Mouse (Mus musculus): ENCODE measurements around the gene Fam240a.

Fam240a gene

DNA sequence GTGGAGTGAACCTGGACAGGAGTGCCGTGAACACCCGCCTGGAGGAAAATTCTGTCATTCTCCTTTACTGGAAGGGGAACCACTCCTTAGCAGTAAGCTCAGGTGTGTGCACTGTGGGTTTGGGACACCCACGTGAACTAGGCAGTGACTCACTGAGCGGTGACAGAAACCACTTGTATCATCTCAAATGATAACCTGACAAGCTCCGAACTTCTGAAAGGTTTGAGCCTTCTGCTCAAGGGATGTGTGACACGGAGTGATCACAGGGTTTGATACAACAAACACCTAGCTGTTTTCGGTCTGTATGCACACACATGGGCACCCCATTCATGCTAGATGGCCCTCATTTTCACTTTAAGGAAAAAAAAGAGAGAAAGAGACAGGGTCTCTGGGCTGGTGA, at the start of gene Fam240a:
Fam240a (minus strand) TSS at position 76 of the 400 bp plus-strand sequence.
- DNase-seq: no peak

DNA sequence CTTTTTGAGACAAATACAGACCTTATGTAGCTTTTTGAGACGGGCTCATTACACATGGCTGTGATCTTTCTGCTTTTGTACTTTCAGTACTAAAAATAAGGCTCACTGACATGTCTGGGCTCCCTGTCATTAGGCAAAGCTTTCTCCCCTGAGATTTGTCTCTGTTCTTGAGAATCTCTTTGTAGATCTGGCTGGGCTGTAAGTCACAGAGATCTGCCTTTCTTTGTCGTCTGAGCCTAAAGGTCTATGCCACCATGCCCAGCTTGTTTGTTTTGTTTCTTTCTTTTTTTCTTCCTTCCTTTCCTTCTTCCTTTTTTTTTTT, 49.2 kb upstream of the Fam240a start:
- DNase-seq: no peak

DNA sequence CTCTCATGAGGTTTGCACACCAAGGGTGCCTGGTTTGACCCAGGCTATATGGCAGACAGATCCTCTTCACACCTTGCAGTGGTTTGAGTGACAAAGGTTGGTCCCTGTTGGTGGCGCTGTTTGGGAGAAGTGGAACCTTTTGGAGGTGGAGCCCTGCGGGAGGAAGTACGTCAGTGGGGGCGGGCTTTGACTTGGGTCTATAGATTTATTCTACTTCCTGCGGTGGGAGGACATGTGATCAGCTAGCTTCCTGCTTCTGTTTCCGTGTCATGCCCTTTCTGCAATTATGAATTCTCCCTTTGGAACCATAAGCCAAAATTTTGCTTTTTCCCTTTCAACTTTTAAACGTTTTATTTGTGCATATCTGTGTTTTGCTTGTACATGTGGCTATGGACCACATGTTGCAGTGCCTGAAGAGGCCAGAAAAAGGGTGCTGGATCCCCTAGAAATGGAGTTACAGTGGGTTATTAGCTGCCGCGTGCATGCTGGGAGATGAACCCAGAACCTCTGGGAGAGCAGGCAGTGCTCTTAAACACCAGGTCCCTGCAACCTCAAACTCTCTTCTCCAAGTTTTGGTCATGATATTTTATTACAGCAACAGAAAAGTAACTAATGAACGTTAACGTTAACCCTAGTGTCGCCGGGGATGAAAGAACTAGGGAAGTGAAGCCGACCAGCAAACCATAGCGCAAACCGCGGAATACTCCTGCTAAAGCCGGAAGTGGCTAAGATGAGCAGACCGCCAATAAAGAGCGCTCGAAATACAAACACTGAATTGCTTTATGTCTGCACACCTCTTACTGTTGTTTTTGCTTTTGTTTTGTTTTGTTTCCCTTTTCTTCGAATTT, 48.6 kb upstream of the Fam240a start:
- no peak for DNase-seq

DNA sequence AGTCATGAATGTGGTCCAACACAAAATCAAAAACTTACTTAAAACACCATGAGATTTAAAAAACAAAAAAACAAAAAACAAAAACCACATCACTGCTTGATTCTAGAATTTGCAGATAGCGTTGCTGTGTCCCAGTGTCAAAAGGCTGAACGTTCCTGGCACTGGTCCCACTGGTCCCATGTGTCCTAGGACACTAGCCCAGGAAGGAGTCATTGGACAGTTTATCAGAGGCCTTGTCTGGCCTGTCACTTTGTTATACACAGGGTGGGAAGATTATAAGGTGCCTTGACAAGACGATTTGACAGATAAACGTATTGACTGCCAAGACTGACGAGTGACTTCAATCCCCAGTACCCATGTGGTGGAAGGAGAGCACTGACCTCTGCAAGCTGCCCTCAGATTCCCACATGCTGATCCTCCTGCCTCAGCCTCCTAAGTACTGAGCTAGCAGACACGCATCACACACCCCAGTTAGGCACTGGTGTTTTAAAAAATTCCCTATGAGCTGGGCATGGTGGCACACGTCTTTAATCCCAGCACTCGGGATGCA, 47.0 kb upstream of the Fam240a start:
- no peak for DNase-seq

DNA sequence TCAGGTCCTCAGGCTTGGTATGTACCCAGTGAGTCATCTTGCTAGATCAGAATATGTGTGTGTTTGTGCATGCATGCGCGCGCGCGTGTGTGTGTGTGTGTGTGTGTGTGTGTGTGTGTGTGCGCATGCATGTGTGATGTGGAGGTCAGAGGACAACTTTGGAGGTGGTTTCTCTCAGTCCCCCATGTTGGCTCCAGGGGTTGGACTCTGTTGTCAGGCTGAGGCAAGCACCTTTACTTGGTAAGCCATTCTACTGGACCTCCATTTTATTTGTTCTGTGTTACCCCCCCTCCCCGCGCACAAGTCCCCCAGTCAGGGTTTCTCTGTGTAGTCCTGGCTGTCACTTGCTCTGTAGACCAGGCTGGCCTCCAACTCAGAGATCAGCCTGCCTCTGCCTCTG, 44.7 kb upstream of the Fam240a start:
- DNase-seq: no peak

DNA sequence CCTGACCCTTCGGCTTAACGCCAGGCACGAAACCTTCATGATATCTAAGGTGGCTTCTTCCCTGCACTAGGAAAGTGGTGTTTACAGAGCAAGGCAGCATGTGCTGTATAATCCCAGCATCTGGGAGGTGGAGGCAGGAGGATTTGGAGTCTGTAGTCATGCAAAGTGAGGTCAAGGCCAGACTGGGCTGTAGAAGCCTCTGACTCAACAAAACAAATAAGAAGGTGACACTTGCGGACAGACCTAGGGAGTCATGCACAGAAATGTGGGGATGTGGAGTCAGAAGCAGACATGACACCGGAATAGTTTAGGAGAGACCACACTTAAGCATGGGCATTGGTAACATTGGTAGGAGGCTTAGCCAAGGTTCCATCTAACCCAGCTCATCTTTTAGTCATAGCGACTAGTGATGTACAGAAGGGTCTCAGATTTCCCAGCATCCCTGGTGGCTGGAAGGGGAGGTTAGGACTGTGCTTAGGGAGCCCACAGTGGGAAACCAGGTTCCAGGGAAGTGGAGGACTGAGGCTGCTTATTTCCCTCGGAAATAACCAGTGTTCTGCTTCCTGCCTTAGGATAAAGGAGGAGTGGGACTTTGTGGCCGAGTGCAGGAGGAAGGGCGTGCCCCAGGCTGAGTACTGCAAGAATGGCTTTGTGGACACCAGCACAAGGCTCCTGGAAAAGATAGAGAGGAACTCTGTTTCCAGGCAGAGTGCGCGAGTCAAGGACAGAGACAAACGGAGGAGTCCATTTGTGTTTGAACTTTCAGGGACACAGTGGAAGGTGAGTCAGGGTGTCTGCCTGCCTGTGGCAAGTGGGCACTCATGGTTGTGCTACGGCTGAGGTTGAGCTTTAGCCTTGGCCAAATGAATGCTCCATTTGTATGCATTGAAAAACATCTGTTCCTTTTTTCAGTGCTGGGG, 43.8 kb upstream of the Fam240a start:
- no peak for DNase-seq

DNA sequence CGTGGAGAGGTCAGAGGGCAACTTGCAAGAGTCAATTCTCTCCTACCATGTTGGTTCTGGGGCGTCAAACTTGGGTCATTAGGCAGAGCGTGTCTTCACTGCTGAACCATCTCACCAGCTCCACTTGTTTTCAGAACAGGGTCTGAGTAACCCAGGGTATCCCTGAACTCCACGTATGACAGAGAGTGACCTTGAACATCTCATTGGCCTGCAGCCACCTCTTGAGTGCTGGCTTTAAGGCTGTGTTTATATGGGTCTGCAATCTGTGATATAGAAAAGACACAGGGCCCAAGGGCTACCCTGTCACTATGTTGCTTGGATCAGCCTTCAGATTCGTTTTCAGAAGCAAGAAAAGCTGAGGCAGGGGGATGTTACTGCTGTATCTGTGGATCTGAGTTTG, 43.0 kb upstream of the Fam240a start:
- DNase-seq: no peak

DNA sequence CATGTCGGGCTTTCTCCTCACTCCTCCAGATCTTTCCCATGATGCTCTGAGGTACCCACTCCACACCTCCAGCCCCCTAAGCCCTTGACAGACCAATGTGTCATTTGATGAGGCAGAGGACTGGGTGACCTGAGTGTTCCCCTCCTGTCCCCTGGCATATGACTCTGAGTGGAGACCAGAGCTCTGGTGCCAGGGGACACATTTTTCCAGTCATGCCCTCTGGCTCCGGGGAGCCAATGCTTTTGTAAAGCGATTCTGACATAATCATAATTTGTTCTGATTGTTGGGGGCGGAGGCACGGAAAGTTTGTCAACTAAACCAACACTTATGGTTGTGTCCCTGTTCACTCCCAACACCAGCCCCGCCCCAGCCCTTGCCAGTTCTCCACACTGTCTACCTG, 39.3 kb upstream of the Fam240a start:
- DNase-seq: no peak

DNA sequence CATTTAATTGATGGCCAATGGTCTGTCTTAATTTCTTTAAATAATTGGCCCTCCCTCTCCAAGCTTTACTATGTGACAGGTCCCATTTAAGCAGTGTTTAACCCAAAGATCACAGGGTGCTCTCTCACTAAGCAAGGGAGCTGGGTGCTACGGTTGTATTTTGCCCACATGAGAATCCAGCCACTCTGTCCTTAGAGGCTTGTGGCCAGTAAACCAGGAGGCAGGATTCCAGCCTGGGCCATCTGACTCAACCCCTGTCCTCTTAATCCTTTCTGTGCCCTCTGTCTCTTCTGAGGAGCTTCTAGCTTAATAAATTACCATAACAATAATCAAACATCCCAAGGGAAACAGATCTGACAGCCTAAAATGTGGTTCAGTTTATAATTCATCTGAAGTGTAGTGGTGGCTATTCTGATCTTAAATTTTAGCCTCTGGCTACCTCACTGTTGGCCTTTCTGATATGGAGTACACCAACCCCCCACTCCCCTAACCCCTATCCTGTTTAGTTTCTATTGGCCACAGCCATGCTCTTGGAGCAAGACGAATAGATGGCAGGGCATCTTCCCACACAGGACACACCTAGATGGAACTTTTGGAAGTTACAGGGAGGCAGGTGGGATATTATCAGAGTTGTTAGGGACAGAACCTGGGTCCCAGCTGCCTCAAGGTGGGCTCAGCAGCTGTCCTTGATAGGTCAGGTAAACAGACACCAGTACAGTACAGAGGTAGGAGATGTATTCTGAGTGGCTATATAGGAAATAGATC, 38.2 kb upstream of the Fam240a start:
- DNase-seq: no peak

DNA sequence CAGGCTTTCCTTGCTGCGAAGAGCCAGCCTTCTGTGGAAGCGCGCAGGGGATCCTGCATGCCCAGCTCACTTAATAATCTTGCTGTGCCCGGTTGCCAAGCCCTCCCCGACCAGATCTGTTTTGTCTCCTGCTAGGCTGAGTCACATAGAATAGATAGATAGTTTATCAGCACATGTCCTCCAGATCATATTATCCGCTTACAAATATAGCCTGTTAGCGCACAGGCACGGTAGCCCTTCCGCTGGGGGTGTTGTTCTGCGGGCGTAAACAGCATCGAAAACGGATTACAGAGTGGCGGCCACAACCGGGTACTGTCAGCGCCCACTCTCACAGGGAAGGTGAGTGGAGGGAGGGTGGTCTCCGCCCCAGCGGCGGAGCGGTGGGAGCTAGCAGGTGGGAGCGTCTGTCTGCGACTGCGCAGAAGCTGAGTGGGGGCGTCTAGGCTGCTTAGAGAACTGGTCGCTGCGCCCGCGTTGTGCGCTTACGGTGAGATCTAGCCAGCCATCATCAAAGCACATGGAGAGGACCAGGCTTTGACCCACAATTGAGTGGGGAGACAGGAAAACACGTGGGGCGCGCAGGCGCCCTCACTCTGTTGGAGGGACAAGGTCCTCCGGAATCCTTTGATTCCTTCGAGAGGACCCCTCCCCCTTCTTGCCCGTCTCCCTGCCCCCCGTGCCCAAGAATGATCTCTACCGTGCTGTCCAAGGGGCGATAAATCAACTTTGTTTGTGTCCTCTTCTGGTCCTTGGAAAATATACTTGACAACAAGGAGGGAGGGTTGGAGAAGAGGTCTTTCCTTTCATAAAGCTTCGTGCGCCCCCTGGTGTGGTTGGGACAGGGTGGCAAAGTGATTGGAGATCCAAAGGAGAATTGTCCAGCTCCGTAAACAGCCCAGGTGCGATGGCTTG, 37.1 kb upstream of the Fam240a start:
- peak; percentile 81 for DNase-seq

DNA sequence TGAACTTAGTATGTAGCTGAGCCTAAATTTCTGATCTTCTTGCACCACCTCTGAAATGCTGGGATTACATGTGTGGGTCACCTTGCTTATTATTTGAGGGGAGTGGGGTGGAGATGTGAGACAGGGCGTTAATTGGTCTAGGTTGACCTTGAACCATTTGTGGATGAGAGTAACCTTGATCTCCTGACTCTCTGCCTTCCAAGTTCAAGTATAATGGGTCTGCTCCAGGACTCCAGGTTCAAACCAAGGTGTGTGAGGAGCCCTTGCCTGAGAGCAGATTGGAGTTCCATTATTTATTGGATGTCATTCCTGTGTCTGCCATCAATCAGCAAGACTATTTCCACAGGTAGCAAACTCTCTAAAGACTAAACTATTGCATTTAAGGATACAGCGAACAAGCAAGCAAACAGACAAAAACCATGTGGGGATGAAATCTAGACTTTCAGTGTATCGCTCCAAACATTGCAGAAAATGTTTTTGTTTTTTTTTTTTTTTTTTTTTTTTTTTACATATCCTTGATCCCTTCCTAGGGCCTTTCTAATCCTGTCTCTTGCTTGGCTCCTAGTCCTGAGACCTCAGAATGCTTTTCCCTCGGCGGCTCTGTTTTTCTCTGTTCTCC, 36.4 kb upstream of the Fam240a start:
- DNase-seq: no peak

DNA sequence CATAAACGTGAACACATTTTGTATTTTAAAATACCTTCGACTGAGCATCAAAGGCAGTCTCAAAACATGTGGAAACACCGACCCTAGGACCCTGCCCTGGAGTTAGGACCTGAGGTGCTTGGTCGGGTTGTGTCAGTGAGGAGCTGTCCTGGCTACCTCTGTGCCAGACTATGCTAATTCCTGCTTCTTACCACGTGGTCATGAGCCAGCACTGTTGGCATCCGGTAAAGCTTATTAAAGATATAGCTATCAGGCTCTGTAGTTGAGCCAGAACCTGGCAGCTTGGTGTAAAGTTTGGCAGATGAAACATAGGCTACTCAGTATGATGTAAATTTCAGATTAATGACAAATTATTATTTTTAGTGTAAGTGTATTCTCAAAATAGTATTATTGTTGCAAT, 35.7 kb upstream of the Fam240a start:
- no peak for DNase-seq

DNA sequence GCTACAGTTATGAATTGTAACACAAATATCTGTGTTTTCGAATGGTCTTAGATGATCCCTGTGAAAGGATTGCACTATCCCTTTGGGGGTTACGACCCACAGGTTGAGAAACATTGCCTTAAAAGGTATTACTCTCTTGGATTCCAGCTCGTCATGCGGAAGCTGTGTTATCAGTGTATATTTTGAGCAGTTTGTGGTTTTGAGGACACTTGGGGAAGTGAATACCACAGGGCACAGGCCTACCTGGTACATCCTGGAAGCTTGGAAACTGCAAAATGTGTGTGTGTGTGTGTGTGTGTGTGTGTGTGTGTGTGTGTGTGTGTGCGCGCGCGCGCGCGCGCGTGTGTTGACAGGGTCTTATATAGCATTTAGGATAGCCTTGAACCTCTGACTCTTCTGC, 35.2 kb upstream of the Fam240a start:
- no peak for DNase-seq

DNA sequence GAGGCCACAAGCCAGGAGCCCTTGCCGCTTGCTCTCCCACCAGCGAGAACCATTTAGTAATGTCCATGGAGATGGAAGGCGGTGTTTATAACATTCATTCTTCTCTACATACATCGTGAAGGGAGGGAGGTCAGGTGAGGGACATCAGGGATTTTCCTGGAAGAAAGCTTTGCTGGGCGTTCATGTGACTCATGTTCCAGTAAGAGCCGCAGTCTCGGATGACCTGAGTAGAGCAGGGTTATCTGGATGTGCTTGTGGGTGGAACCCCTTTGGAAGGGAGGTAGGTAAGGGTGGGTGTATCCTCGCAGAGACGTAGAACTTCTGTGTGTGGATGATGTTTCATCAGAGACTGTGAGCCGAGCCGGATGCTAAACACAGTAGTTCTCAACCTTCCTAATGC, 34.7 kb upstream of the Fam240a start, which contains the start of gene Lrrc2:
Lrrc2 (plus strand) TSS at position 149 of the 400 bp plus-strand sequence.
- no peak for DNase-seq

DNA sequence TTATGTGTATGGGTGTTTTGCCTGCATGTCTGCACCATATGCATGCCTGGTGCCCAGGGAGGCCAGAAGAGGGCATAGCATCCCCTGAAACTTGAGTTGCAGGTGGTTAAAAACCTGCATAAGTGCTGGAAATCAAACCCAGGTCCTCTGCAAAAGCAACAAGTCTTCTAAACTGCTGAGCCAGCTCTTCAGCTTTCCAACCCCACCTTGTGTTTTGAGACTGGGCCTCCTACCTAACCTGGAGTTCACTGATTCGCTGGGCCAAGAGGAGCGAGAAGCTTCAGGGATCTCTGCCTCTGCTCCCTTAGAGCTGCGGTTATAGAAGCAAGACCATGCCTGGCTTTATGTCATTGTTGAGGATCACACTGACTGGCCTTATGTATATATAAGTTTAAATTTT, 33.4 kb upstream of the Fam240a start:
- no peak for DNase-seq

DNA sequence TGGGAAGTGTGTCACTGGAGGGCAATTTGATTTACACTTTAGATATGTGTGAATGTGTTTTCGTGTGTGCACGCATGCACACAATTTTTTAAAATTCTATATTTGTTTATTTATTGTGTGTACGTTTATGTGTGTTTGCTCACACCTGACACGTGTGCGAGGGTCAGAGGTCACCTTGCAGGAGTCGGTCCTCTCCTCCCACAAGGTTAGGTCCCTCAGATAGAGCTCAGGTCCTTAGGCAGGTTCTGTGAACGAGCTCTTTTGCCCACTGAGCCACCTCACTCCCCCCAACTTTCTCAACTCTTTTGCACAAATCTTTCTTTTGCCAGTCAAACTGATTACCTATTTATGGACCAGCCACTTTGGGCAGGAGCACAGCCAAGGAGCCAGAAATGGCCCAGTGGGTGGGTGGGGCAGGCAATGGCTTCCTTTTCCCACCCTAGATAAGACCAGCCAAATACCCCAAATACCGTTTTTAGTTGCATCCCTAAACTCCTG, 32.2 kb upstream of the Fam240a start:
- no peak for DNase-seq

DNA sequence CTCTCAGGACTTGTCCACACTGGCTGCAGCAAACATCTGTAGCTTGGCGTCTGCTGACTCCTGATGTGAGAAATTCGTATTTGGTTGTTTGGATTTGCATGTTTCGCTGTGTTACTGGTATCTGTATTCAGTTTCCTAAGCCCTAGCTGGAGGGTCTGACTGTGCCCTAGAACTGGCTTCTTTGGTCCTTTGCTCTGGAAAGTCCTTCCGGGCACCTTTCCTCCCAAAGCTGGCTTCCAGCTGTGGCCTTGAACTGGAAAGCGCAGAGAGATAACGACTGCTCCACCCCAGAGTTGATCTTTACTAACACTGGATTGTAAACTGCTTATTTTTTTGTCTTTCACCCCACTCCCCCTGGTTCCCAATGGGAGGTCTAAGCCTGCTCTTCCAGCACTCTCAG, 31.2 kb upstream of the Fam240a start:
- DNase-seq: no peak

DNA sequence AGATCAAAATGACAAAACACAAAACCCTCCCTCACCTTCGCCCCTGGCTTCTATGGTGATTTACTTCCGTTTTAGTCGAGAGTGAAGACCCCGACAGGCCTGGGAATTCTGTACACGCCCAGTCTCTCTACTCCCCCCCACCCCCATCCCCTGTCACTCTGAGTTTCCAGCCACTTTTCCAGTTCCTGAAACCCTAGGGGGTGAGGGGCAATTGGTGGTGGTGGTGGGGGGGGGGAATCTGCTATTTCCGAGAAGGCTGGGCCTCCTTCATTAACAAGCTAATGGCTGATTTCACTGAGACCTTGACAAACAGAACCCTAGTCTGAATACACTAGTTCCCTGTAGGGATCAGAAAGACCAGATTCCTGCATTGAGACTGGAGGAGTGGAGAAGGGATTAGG, 30.6 kb upstream of the Fam240a start:
- DNase-seq: peak; percentile 19

DNA sequence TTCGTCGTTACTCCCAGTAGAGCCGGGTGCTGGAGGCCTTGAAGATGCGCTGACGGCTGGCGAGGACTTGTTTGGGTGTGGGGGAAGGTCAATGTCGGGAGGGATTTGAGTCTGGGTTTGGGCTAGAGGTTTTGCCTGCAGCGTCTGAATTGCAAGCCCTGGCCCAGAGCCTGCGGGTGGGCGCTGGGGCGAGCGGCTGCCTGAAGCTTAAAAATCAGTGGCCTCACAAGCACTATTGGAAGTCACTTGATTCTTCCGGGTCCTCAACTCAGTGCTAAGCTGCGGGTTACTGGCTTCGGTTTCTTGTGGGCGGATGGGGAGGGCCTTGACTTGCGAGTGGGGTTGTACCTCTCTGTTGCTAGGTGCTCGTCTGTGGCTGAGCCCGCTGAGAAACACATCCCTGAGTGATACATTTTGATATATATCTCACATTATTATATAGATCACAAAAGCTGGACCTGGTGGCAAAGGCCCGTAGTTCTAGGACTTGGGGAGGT, 29.9 kb upstream of the Fam240a start:
- peak; percentile 26 for DNase-seq

DNA sequence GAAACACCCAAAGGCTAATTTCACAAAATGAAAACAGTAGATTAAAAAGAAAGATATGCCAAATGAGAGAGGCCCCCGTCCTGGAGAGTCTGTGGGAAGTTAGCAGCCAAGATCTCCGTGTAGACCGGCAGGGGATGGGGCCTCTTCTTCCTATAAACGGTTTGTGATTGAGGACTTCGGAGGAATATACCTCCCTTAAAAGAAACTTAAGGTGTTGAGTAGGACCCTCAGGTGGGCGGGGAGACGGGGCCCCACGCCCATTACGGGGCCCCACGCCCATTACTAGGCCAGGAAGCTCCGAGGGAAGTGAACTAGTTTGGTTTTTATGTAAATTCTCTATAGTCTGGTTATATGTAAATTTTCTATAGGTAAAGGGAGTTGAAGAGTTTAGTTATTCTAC, 29.3 kb upstream of the Fam240a start, which contains the start of gene Tdgf1:
Tdgf1 (minus strand) TSS at position 233 of the 400 bp plus-strand sequence.
- no peak for DNase-seq

DNA sequence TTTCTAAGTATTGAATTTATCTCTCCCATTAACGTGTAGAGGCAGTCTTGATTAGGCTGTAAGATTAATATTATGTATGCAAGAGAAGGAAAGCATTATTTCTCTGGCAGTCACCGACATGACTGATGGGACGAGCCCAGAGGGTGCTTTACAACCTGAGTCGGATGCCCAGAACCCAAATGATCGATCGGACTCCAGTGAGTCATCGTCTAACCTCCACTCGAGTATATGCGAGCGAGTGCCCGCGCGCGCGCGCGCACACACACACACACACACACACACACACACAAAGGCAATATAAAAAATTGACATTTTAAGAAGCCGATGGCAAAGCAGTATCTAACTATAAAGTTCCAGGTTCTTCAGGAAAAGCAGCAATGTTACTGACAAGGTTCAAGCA, 28.7 kb upstream of the Fam240a start:
- no peak for DNase-seq
